Mouse (Mus musculus) bone marrow, adult 2 months (tissue): ENCODE data around the gene Cd247.

Experiments
- CTCF ChIP-seq: fragments of 200-500 bp; IDR thresholded peaks from 2 replicates; pipeline ENCODE4 v1.5.1; 2011; ENCODE audit warnings: low read length, control low read depth; ENCODE audit not compliant: control insufficient read depth, insufficient read depth
- POLR2A ChIP-seq: fragments of 200-500 bp; IDR thresholded peaks from 2 replicates; pipeline ENCODE4 v1.6.1; 2011; ENCODE audit warnings: low read depth, mild to moderate bottlenecking, control low read depth, low read length, borderline replicate concordance; ENCODE audit not compliant: control insufficient read depth

DNA sequence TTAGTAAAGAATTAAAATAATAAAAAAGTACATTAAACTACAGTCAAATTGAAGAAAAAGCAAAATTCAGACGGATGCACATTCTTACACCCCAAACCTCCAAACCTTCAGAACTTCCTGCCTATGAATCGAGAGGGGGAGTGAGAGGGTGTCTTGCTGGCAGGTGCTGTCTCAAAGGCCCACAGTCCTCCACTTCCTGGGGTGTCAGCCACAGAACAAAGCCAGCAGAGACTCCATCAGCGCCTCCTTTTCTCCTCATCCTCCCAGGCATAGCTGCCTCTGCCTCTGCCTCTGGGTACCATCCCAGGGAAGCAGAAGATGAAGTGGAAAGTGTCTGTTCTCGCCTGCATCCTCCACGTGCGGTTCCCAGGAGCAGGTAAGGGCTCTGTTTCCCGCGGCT is at the start of gene Cd247:
- TF ChIP-seq CTCF (no peak), POLR2A (no peak)
